Mouse (Mus musculus) lung, postnatal 25 days (tissue): ENCODE measurements around the gene Rev3l.

Experiments
- DNase-seq: peaks from one replicate; pipeline ENCODE4 v3.0.0; 2022; ENCODE audit warnings: low spot score

The Rev3l gene

DNA sequence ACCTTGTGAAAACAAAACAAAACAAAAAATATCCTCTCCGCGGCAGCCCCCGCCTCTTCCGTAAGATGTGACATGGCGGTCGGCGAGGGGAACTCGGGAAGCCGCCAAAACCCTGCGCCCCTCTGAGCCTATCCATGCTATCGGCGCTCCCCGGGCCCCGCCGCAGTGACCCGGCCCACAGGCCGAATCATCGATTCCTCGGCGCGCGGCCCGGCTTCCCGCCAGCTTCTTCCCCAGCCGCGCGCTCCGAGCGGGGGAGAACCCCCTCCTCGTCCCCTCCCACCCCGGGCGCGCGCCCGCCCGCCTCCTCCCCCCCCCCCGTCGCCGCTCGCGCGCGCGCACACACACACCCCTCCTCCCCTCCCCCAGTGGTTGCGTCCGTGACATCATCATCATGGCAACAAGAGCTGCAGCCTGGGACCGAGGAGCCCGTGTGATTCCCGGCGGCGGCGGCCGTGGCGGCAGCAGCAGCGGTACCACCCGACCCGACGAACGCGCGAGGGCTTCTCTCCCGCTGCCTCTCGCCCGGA is at the start of gene Rev3l:
TSS of gene Rev3l (plus strand) at position 383 of the 530 bp plus-strand sequence.
- peak; percentile 89 for DNase-seq

DNA sequence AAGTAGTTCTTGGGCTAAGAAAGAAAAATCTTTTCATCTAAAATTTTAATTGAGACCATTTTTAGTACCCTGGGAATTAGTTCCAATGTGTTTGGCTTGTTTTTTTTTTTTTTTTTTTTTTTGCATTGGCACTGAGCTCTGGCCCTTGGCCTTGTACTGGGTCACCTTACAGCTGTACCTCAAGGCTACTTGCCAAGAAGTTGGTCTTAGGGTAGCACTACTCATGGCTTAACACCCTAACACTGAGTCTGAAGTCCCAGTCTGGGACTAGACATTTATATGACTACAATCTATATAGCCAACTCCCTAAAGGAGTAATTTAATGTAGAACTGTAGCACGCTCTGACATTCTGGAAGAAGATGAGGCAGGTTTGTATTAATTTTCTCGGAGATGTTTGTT is 49.4 kb upstream of the Rev3l start:
- no peak for DNase-seq

DNA sequence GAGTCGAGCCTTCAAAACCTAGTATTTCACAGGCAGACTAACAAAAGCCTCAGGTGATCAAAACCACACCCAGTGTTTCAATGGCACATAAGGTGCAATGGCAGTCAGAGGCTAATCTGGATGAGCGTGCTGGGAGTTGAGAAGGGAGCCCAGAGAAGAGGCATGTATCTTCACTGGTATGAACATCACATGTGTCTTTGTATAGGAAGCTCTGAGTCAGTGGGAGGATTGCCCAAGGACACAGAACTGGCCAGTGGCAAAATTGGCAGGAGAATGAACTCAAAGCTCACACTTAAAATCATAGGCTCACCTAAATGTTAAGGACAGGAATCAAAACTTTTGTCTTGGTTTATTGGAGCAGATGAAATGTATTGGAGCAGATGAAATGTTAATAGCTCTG is 48.4 kb upstream of the Rev3l start:
- DNase-seq, result no peak

DNA sequence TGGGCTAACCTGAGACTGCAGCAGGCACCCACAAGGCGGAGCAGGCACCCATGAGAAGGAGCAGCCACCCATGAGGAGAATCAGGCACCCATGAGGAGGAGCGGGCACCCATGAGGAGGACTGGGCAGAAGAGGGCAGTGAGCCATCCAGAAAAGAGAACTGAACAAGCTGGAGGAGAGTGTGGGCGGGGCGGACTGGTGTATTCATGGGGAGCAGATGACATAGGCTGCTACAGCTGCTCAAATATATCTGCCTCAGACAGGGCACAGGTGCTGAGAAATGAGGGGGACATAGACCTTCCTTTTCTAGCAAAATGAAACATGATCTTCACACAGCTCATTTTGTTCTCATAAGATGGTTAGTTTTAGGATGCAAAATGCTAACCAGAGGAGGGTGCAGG is 45.1 kb upstream of the Rev3l start:
- DNase-seq, result peak; percentile 3

DNA sequence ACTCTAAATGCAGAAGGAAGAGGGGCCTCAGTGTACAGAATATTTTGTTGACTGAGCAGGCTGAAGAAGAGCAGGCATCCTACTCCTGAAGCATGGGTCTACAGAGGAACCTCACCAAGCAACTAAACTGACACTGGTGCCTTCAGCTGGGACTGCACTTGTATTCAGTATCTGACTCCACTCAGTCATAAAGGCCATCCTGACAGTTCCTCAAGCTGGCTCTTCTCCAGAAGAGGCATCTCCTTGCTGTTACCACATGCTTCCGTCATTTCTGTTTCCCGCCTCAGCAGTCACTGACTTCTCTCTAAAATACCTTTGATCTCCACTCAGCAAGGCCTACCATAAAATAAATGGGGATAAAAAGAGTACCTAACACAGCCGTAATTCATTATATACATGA is 44.1 kb upstream of the Rev3l start:
- no peak for DNase-seq

DNA sequence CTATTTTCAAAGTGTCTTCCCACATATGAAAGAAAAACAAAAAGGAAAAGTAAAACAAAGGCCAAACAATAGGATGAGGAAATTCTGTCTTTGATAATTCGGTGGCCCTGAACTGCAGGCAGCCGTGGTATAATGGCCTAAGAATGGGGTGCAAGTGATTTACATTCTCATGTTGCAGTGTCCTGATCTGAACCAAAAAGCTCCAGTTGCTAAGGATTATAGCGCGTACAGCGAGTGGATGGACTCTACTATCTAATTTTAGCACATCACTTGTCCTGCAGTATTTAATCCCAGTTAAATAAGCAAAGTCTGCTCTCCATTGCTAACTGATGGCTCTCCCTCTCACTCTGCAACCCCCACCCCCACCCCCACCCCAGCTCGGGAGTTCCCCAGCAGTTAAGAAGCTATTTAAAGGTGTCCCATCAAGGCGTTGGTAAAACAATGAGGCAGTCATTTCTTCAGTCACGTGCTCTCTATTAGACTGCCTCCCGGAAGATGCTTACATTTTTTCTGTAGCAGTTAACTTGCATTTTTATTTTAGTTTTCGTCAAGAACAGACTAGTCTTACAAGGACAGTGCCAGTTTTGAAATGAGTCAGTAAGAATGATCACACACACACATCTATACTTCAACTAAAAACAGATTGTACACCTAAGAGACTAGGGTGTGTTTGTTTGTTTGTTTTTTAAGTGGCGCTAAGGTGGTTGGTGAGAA is 40.4 kb upstream of the Rev3l start:
- no peak for DNase-seq

DNA sequence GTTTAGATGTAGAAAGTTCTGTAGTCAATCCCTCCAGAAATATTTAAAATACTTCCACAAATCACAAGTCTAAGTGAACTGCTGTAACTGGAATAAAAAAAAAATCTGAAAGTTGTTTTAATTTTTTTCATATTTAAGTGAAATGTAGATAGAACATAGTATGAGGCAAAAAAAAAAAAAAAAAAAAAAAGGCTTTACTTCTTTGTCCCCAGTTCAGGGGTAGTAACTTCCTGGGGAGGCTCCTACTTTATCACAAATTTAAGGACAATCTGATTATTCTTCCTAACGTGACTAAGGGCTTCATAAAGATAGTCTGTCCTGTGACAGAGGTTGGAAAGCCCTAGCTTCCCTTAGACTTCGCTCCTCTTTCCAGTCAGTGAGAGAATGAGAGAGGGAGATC is 39.8 kb upstream of the Rev3l start:
- no peak for DNase-seq

DNA sequence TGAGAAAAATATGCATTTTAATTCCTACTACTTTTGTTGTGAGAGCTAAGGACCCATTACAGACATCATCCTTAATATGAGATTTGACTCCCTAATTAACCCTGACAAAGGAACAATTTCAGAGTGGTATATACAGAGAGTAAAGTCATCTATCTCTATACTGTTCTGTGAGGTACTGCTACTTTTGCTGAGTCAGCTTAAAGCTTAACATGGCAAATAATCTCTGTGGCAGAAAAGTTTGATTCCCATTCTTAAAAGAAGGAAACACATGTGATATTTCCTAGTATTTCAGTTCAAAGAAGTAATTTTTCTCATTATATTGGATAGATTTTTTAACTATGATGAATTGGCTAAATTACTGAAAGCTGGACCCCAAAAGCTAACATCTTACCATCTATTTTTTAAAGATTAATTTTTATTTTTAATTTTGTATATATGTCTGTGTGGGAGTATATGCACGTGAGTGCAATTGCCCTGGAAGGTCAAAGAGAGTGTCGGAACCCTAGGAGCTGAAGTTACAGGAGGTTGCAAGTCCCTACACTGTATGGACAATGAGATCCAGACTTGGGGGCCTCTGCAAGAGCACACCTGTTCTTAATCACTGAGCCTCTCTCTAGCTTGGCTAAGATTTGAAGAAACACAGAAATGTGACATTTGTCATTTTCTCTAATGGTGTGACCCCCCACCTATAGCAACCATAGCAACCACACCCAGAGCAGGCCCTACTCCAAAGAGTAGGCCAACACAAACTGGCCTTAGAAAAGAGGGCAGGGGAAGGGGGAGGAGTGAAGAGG is 24.0 kb upstream of the Rev3l start:
- DNase-seq, result no peak

DNA sequence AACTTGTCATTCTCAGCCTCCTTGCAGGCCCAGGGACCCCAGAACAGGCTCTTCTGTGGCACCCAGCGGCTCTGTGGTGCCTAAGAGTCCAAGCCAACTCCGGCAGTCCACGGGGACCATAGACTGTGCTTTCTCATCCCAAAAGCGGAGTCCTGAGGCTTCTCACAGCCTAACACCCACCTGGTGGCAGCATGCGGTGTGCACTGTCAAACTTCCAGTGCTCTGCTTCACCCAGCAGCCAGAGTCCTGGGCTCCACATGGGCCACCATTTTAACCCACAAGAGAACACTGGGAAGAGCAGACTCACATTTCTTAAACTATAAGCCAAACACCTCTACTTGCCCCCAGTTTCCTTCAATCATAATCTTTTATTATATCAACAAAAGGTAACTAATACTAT is 15.0 kb upstream of the Rev3l start:
- no peak for DNase-seq

DNA sequence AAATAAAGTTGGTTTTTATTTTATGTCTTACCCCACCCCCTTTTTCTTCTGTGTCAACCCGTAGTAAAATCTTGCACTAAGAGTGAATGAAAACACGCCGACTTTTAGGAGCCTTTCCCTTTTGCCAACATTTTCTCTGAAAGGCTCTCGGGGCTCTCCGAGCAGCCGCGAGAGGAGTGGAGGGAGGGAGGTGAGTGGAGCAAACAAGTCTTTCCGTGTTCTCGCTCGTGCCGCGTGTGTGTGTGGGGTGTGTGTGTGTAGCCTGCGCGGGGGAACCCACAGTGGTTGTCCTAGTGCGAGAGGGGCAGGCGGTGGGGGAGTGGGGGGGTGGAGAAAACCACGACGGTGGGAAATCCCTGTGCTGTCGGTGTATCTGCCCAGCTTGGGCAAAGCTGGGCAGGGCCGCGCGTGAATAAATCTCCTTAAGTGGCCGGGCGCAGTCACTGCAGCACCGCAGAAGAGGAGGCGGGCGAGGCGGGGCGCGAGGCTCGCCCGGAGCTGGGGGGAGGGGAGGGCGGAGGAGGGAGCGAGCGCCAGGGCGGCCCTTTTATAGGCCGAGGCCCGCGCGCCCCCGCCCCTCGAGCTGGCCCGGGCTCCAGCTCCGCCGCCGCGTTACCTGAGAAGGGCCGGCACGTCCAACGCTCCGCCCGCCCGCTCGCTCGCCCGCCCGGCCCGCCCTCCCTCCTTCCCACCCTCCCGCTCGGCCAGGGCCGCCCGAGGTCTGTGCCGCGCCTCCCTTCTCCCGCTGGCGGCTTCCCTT is 762 bp upstream of the Rev3l start:
- peak; percentile 94 for DNase-seq

DNA sequence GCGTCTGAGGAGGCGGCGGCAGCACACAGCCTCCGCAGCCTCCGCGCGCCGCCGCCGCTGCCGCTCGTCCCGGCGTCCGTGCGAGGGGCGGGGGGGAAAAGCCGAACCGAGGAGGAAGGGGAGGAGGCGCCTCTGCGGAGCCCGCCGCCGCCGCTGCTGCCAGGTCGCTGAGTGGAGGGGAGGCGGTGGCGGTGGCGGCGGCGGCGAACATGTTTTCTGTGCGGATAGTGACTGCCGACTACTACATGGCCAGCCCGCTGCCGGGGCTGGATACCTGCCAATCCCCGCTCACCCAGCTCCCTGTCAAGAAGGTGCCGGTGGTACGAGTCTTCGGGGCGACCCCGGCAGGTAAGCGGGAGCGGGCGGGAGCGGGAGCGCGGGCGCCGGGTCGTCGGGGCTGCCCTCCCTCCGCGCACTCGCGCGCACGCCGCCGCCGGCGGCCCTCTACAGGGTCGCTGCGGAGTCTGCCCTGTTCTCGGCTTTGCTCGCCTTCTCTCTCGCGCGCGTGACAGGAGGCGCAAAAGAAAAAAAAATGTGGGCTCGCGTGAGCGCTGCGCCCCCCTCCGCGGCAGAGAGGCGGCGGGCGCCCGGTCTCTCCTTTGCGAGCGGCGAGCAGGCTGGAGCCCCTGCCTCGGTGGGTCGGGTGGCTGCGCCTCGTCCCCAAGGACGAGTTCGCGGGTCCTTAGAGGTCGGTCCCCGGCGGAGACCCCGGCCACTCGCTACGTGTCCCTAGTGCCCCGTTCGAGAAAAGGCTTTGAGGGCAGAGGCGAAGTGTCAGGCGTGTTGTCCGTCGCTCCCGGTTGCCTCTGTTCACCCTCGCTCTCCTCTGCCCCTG is 565 bp downstream of the Rev3l start:
- DNase-seq, result peak; percentile 68

DNA sequence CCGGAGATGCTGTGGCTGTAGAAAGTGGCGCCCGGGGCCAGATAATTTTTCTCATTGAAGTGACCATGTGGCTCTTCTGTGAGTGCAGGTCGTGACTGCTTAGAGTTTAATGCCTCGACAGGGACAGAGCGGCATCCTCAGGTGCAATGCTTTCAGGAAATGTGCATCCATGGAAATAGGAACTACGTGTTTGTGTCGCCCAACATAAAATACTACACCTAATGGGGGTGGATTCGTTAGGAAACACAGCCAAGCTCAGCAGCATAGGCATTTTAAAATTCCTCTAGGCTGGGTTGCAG is 1.1 kb downstream of the Rev3l start:
- no peak for DNase-seq

DNA sequence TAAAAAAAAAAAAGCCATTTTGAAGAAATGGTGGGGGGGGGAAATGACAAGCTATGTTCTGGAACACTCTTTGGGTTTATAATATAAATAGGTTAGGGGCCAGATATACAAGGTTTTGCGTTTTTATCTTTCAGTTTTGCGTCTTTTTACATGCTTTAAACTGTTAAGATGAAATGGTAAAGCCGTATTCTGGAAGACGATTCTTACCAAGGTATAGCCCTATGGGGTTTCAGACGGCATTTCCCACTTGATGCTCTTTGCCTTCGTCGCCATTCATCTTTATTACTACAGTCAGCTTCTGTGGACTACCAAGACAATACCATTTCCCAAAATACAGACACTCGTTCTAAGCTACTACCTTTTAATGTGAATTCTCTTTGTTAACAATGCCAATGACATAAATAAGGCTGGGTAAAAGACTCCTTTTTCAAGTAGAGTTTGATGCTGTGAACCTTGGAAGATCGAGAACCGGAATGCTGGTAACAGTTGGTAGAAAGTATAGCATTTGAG is 1.6 kb downstream of the Rev3l start:
- no peak for DNase-seq

DNA sequence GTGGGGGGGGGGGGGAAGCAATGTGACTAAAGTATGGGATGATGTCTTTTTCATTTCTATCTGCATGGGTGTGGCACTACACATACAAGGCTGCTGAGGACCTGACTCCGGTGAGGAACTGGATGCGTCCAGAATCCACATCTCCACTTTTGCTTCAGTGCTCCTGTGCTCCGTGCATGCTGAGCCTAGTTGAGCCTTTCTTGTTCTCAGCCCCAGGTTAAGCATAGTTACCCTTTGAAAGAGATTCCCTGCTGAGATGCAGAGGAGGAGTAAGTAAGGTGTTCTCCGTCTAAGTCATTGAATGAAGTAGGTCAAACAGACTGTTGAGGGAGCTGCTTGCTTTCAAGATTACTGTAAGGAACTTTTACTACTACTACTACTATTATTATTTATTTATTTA is 4.3 kb downstream of the Rev3l start:
- DNase-seq, result no peak

DNA sequence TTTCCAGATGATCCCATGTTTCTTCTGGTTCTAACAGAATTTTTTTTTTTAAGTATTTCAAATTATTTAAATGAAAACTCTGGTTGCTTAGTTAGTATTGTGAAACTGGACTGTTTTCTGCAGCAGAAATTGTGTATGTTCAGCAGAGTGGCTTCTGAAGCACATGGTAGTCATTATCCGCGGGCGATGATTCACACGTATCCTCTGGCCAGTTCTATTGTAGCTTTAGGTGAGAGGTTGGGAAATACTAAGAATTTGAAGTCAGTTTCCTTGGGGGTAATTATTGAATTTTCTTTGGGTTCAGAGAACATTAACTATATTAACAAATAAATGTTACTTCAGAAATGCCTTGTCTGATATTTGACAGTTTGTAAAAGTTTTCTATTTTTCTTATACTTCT is 10.1 kb downstream of the Rev3l start:
- DNase-seq, result no peak

DNA sequence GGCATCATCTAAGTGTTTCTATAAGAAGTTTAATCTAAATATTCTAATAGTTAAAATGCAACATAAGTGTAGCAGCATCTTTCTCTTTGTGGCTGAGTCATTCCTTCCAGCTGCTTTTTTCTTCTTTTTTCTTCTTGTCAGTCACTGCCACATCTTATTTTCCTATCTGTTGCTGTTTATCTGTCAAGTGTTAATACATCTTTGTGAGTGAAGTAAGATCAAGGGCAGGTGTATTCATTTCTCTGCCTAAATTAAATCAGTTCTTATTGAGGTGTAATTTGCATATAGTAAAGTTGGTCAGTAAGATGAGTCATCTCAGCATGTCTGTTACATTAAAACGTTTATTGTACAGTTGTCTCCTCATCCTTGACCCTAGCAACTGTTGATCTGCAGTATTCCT is 32.8 kb downstream of the Rev3l start:
- DNase-seq, result no peak

DNA sequence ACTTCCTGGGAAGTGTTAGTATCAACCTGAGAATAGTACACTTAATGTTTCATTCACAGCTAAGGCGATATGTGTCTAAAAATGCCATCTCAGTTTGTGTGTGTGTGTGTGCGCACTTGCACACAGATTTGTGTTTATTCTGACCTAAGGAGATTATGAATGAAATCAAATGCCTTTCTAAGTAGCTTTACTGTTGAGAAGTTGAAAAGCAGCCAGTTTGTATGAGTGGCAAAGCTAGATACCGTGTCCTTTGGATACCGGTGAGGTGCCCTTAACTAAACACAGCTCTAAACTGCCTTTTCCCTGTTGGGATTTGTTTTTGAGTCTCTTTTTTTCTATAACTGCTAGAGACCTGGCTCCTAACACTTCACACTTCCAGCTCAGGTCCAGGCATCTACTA is 34.8 kb downstream of the Rev3l start:
- DNase-seq, result peak; percentile 14

DNA sequence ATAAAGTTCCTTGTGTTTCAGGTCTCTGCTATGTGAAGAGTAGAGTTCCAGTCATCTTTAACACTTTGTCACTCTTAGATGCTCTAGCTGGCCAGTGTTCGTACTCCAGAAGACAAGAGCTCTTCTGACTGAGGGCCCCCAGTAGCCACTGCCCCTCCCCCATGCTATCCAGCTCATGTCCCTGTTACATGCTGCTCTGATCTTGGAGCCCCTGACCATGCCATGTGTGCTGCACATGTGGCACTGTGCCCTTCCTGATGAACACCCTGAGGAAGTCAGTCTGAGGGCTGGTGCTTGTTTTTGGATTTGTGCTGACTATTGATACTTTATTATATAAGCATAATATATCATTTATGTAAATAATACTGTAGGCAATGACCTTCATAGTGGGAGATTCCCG is 40.3 kb downstream of the Rev3l start:
- no peak for DNase-seq

DNA sequence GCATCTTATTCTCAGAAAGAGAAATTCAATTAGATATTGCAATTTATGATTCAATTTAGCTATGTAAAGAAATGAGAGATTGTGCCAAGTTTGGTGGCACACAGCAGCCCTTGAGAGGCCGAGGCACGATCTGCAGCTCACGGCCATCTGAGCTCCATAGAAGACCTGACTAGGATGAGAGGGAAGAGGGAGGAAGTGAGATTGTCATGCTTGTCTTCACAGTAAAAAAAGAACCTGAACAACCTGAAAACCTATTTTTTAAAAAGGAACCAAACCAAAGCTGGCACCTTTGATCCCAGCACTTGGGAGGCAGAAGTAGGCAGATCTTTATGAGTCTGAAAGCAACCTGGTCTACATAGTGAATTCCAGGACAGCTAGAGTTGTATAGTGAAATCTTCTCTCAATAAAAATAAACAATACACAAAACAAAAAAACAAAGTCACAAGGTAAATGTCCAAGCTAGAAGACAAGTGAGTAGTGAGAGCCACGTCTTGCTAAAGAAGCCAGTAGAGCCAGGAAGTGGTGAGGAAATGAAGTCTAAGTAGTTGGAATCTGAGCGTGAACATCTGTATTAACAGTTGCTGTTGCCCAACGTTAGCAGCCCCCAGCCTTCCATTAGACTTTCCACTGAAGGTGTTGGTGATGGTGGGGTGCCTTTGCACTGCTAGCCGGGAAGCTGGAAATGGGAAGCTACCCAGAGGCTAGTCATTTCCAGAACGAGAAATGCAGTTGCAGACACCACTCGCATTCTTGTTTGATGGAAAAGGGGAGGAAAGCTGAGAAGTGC is 42.2 kb downstream of the Rev3l start:
- DNase-seq, result peak; percentile 14

DNA sequence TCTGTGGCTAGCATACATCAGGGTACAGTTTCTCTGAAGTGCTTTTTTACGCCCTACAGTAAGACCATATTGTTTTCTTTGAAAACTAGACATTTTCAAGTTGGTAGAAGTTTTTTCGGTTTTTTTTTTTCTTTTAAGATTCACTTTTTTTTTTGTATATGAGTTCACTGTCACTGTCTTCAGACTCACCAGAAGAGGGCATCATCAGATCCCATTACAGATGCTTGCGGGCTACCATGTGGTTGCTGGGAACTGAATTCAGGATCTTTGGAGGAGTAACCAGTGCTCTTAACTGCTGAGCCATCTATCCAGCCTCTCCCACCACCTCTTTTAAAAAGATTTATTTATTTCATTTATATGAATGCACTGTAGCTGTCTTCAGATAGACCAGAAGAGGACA is 45.0 kb downstream of the Rev3l start:
- DNase-seq, result no peak

DNA sequence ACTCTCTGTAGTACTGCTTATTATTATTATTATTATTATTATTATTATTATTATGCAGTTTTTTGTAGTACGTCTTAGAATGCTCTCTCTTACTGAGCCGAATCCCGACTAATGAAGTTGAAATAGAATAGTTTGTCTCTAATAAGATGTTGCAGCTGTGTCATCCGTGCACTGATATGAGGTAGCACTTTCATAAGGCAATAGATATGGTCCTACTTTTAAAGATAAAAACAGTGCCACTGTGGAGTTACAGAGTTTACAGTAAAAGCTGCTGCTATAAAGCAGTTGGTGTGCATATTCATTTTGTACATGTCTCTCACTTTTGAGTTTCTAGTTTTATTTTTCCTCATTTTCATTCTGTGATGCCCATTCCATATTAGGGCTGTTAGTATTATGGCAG is 46.4 kb downstream of the Rev3l start:
- DNase-seq, result no peak
